Mouse (Mus musculus) midbrain, embryonic 13.5 days (tissue): ENCODE data around the gene Ptprr. TPM values are rescaled to one million over a fixed set of nuclear protein-coding genes. Genes with fewer than 3 reads are reported as not detected.

Experiments used
- ATAC-seq: fragments of 200-750 bp; cut with Nextera tagmentation; 2 replicates; pipeline ENCODE4 v1.8.0; 2017; ENCODE audit warnings: mild to moderate bottlenecking, moderate TSS enrichment, moderate library complexity
- H3K27ac ChIP-seq: fragments of 300-500 bp; sonication (generic); 2 replicates; pipeline ENCODE4 v1.5.1; 2015; ENCODE audit warnings: inconsistent platforms, mild to moderate bottlenecking, moderate library complexity
- H3K27me3 ChIP-seq: fragments of 300-500 bp; sonication (generic); 2 replicates; pipeline ENCODE4 v1.6.1; 2015; ENCODE audit warnings: mild to moderate bottlenecking, inconsistent platforms
- H3K36me3 ChIP-seq: fragments of 300-500 bp; sonication (generic); 2 replicates; pipeline ENCODE4 v1.6.1; 2015; ENCODE audit warnings: mild to moderate bottlenecking, inconsistent platforms
- H3K4me1 ChIP-seq: fragments of 300-500 bp; sonication (generic); replicated peaks from 2 replicates; pipeline ENCODE4 v1.6.1; 2015; ENCODE audit warnings: inconsistent platforms
- H3K4me2 ChIP-seq: fragments of 300-500 bp; sonication (generic); replicated peaks from 2 replicates; pipeline ENCODE4 v1.6.1; 2015; ENCODE audit warnings: moderate library complexity, mild to moderate bottlenecking, inconsistent platforms
- H3K4me3 ChIP-seq: fragments of 300-500 bp; sonication (generic); replicated peaks from 2 replicates; pipeline ENCODE4 v1.5.1; 2015; ENCODE audit warnings: mild to moderate bottlenecking, inconsistent platforms
- H3K9ac ChIP-seq: fragments of 300-500 bp; sonication (generic); replicated peaks from 2 replicates; pipeline ENCODE4 v1.6.1; 2015; ENCODE audit warnings: mild to moderate bottlenecking, inconsistent platforms
- H3K9me3 ChIP-seq: fragments of 300-500 bp; sonication (generic); 2 replicates; pipeline ENCODE4 v1.6.1; 2016; ENCODE audit warnings: mild to moderate bottlenecking, inconsistent platforms
- WGBS: fragments of 180-500 bp; shearing (Covaris S2); methylation state at CpG from one replicate; pipeline ENCODE4 v1.1.7; 2015; 5-methylcytosine and 5-hydroxymethylcytosine counted together
- polyA plus RNA-seq: library from polyadenylated mRNA; unstranded; fragments of >200 nt; fragmentation: Nextera tagmentation; extraction: Ambion mirVana; gene quantifications from 2 replicates; pipeline ENCODE4 v1.2.1, GENCODE M21; 2015

Ptprr gene
- polyA plus RNA-seq, 1 experiment from 2014 or later: 7.6 TPM

DNA sequence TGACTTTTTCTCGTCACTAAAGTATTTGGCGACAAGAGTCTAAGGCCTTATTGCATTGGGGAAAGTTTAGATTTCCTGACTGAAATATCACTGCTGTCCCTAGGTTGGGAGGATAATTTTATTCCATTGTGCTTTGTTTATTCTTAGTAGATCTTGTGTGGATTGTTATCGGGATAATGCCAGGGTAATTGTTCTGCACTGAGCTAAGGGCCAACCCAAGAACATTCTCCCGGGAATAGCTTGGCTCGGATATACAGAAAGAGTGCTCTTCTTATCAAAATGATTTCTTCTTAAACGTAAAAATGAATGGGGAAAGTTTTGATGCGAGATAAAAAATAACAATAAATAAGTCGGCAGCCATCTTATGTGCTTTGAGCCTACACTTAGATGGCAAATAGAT is 183.5 kb downstream of the Ptprr start:
- Histone ChIP-seq H3K4me3 (no peak overlapping the region), H3K4me1 (0 out of 2 replicates have a peak, but pooled peaks cover 2% of the 10 kb centered on the region), H3K27ac (no peak overlapping the region), H3K4me2 (no peak overlapping the region), H3K9me3 (no peaks in the 10 kb centered on the region), H3K27me3 (no peaks in the 10 kb centered on the region), H3K36me3 (no peaks in the 10 kb centered on the region), H3K9ac (no peak overlapping the region)
- no peak for ATAC-seq
- 90% methylated on average over 8 of the region's 8 CpGs for WGBS

DNA sequence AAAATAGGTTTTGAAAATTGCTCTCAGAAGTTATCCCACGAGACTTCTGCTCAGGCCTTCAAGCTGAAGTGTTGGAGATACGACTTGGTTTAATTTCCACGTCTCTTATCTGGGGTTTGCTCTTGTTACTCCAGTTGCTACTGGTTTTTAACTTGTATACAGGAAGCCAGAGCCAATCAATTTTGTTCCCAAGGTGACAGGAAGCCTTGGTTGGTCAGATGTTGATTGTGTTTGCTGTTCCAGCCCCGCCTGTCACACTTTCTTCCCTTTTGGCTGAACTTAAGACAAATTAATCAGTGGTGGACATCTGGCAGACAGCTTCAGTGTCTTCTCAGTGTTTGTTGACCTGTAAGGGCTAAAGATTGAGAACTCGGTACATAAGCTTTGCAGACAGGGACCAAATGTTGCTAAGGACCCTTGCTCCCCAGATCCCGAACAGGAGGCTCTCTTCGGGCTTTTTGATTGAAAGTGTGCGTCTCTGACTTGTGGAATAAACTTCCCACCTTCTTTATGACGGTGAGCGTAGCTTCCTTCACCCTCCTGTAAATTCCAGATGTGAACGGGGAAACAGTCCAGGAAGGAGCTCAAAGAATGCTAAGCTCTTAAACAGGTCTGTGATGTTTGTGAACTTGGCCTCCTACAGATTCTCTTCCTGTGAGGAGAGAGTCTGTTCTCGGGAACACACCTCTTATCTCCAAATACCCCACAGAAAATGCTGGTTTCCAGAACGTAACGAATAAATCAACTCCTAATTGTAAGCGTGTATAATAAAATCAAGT is 187.8 kb downstream of the Ptprr start:
- no peak overlapping the region for H3K4me3 ChIP-seq
- no peaks in the 10 kb centered on the region for H3K36me3 ChIP-seq
- no peak for ATAC-seq
- 0 out of 2 replicates have a peak, but pooled peaks cover 3% of the 10 kb centered on the region for H3K4me1 ChIP-seq
- 0 out of 2 replicates have a peak overlapping the region, but pooled peaks have one; percentile 4 for H3K9ac ChIP-seq
- WGBS: 78% methylated on average over 15 of the region's 15 CpGs
- no peak overlapping the region for H3K4me2 ChIP-seq
- no peaks in the 10 kb centered on the region for H3K27me3 ChIP-seq
- H3K9me3 ChIP-seq: no peaks in the 10 kb centered on the region
- H3K27ac ChIP-seq: no peak overlapping the region

DNA sequence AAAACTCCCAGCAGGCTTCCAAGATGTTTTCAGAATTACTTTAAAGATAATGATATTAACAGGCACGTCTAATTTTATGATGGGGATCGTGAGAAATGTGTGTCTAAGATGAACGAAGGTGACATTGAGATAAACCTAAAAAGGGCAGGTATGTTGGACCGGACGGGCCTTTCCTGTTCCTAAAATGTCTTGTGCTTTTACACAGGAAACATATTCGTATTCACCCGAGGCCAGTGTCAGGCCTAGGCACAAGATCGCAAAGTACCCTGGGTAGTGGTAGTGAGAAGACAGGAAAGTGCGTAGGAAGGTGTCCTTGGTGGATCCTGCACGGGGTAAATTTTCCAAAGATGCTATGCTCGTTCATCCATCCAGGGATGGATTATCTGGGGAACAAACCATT is 188.4 kb downstream of the Ptprr start:
- H3K4me1 ChIP-seq: 0 out of 2 replicates have a peak, but pooled peaks cover 3% of the 10 kb centered on the region
- H3K36me3 ChIP-seq: no peaks in the 10 kb centered on the region
- H3K27me3 ChIP-seq: no peaks in the 10 kb centered on the region
- H3K27ac ChIP-seq: no peak overlapping the region
- ATAC-seq: no peak
- no peak overlapping the region for H3K4me3 ChIP-seq
- no peaks in the 10 kb centered on the region for H3K9me3 ChIP-seq
- no peak overlapping the region for H3K9ac ChIP-seq
- no peak overlapping the region for H3K4me2 ChIP-seq
- WGBS: 89% methylated on average over 11 of the region's 11 CpGs

DNA sequence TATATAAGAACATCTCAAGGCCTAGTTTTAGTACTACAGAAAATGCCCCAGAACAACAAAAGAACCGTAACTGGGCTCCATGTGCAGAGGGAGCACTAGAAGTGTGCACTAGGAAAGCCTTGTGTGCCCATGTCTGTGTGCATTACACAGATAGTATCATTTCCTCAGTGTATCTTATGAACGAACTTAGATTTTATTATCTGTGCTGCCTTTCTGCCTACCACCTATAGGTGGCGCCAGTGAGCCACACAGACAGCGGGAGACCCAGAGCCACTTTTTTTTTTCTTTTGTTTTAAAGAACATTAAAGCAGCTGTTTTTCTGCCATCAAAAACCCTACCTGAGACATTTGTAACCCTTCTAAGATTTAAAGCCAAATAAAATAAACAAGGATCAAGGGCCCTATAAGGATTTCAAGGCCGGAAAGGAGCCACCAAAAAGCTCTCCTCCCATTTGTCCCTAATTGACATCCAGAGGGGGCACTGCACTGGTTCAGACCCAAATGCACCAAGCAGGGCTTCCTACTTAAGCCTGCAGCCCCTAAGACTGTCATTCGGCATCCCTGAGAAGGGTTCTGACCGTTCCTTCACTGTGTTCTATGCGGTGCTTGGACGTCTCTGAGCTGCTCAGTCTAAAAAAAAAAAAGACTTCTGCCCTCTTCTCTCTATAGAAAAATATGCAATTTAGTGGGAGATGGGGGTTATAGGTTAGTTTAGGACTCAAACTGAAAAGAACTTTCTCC is 190.1 kb downstream of the Ptprr start:
- no peak overlapping the region for H3K27ac ChIP-seq
- H3K4me1 ChIP-seq: 0 out of 2 replicates have a peak, but pooled peaks cover 3% of the 10 kb centered on the region
- H3K4me2 ChIP-seq: peak overlapping the region; percentile 30; the same call in 1 of the 2 replicates
- 22% methylated on average over 9 of the region's 9 CpGs for WGBS
- H3K9me3 ChIP-seq: no peaks in the 10 kb centered on the region
- H3K36me3 ChIP-seq: no peaks in the 10 kb centered on the region
- no peak overlapping the region for H3K4me3 ChIP-seq
- ATAC-seq: peak; percentile 30; the same call in 1 of the 2 replicates
- H3K9ac ChIP-seq: peak overlapping the region; percentile 56; the same call in 1 of the 2 replicates
- H3K27me3 ChIP-seq: no peaks in the 10 kb centered on the region

DNA sequence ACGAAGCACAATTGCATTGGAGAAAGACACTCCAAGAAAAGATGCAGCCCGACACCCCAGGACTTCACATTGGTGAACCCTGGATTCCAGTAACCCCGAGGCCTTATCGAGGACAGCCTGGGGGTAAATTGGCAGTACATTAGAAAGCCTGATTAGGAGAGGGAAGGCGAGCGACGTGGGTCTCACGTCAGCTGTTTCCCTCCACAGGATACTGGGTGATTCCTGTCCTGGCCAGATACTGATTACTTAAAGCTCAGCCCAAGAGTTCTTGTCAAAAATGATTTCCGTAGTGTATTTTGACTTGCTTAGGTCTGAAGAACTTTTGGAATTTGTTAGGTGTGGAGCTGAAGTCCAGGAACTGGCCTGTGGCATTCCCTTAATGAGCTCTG is 190.7 kb downstream of the Ptprr start:
- 0 out of 2 replicates have a peak, but pooled peaks cover 3% of the 10 kb centered on the region for H3K4me1 ChIP-seq
- H3K4me3 ChIP-seq: no peak overlapping the region
- H3K9me3 ChIP-seq: no peaks in the 10 kb centered on the region
- no peaks in the 10 kb centered on the region for H3K36me3 ChIP-seq
- no peaks in the 10 kb centered on the region for H3K27me3 ChIP-seq
- H3K9ac ChIP-seq: no peak overlapping the region
- H3K27ac ChIP-seq: no peak overlapping the region
- no peak for ATAC-seq
- no peak overlapping the region for H3K4me2 ChIP-seq
- WGBS: 61% methylated on average over 9 of the region's 9 CpGs

DNA sequence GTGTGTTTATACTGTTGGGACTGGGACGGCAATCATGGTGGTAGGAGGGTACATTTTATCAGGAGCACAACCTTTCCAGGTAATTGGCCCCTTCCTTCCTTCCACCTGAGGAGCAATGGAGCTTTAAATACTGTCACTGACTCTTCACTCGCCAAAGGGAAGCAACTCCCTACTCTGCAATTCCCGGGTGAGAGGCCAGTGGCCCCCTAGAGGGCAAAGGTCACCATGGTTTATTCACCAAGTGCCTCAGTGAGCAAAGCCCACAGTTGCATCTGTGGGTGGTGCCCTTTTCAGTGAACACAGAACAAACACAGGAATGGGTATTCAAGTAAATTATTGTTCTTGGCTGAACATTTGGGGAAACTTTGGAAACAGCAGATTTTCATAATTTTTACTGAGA is 194.1 kb downstream of the Ptprr start:
- Histone ChIP-seq H3K4me2 (no peak overlapping the region), H3K9ac (no peak overlapping the region), H3K9me3 (no peaks in the 10 kb centered on the region), H3K27me3 (no peaks in the 10 kb centered on the region), H3K4me1 (0 out of 2 replicates have a peak, but pooled peaks cover 3% of the 10 kb centered on the region), H3K4me3 (no peak overlapping the region), H3K36me3 (no peaks in the 10 kb centered on the region), H3K27ac (no peak overlapping the region)
- WGBS: 23% methylated on average over 3 of the region's 3 CpGs
- ATAC-seq: no peak

DNA sequence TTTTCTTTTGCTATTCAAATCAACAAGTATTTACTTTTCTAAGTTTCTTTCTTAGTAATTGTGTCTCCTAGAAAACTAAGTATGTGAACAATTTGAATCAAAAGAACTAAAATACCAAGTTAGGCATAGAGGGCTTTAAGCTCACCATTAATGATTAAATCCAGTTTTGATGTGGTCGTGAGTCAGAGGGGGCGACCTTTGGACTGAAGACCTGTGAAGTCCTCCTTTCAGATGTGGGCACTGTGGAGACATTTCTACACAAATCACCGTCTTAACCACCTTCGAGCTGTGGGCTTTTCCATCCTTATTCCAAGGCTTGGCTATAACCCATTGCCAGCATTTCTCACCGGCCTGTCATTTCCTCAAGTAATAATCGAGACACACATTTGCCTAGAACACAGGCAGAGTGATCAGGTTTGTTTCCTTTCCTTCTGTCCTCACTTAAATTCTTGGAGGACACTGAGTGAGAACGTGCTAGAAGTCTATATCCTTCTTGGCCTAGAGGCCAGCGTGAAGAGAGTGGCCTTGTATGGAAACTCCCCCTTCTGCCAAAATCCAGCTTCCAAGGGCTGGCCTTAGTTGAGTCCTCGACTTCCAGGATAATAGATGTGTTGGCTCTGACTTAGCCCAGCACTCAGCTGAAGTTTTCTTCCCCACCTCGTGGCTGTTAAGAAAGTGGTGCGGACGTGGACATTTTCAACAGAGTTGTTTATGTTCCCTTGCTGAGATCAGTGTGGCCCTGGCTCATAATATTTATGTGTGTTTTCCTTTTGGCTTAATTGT is 202.5 kb downstream of the Ptprr start:
- H3K27me3 ChIP-seq: no peaks in the 10 kb centered on the region
- no peak overlapping the region for H3K4me3 ChIP-seq
- H3K9me3 ChIP-seq: no peaks in the 10 kb centered on the region
- WGBS: 87% methylated on average over 12 of the region's 12 CpGs
- no peaks in the 10 kb centered on the region for H3K36me3 ChIP-seq
- no peaks in the 10 kb centered on the region for H3K4me1 ChIP-seq
- no peak overlapping the region for H3K27ac ChIP-seq
- ATAC-seq: no peak
- no peak overlapping the region for H3K9ac ChIP-seq
- no peak overlapping the region for H3K4me2 ChIP-seq

DNA sequence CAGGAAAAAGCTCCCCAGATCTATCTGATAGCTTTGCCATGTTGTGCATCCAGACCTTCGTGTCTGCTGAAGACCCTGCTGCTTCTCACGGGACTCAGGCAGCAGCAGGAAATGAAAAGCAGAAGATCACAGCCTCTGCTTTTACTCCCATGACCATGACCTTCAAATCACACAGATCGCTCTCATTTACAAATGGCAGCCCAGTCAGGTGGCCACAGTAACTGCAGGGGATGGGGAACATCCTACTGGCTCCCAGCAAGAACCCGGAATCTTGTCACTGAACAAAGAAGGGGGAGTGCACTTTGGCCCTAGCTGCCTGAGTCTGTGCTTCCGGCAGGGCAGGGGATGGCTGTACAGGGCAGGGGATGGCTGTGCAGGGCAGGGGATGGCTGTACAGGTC is 217.3 kb downstream of the Ptprr start:
- no peak overlapping the region for H3K27ac ChIP-seq
- H3K9ac ChIP-seq: no peak overlapping the region
- no peaks in the 10 kb centered on the region for H3K27me3 ChIP-seq
- ATAC-seq: no peak
- H3K4me3 ChIP-seq: no peak overlapping the region
- no peaks in the 10 kb centered on the region for H3K4me1 ChIP-seq
- H3K36me3 ChIP-seq: no peaks in the 10 kb centered on the region
- no peak overlapping the region for H3K4me2 ChIP-seq
- WGBS: 58% methylated on average over 5 of the region's 5 CpGs
- no peaks in the 10 kb centered on the region for H3K9me3 ChIP-seq

DNA sequence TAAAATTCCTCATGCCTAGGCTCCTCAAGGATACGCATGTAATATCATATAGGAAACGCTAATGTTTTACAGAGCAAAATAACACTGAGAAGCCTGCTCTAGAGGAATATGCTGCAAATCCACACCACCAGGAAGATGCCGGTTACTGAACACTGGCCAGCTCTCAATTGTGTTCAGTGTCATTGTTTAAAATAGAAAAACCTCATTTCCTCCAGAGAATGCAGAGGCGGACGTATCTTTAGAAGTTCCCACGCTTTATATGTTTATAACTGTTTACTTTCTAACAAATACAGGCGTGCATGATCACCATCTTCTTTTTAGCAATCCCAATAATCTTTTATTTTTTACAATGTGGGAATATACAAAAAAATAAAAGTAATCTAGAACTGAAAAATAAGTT is 224.2 kb downstream of the Ptprr start:
- no peak for ATAC-seq
- Histone ChIP-seq H3K4me2 (no peak overlapping the region), H3K27me3 (no peaks in the 10 kb centered on the region), H3K4me3 (no peak overlapping the region), H3K36me3 (no peaks in the 10 kb centered on the region), H3K9me3 (no peaks in the 10 kb centered on the region), H3K4me1 (no peaks in the 10 kb centered on the region), H3K9ac (no peak overlapping the region), H3K27ac (no peak overlapping the region)
- WGBS: 79% methylated on average over 7 of the region's 7 CpGs

DNA sequence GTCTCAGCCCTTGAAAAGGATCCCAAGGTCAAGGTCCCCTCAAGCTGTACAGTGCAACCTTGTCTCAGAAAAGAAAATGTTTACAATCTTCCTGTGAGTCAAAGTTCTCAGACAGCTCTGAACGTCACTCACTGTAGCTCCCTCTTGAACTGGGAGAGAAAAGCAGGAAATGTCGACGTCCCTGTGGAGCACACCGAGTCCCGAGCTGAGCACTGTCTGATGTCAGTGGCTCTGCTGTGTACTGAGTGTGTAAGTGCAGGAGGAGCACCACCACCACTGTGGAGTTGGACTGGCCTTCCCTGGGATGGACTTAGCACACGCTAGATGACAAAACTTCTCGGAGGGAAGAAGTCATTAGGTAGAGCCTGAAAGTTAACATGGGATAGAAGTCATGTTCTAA is 225.4 kb downstream of the Ptprr start:
- Histone ChIP-seq H3K4me3 (no peak overlapping the region), H3K27ac (no peak overlapping the region), H3K27me3 (no peaks in the 10 kb centered on the region), H3K9me3 (no peaks in the 10 kb centered on the region), H3K9ac (no peak overlapping the region), H3K36me3 (no peaks in the 10 kb centered on the region), H3K4me2 (no peak overlapping the region), H3K4me1 (no peaks in the 10 kb centered on the region)
- no peak for ATAC-seq
- WGBS: 70% methylated on average over 7 of the region's 7 CpGs

DNA sequence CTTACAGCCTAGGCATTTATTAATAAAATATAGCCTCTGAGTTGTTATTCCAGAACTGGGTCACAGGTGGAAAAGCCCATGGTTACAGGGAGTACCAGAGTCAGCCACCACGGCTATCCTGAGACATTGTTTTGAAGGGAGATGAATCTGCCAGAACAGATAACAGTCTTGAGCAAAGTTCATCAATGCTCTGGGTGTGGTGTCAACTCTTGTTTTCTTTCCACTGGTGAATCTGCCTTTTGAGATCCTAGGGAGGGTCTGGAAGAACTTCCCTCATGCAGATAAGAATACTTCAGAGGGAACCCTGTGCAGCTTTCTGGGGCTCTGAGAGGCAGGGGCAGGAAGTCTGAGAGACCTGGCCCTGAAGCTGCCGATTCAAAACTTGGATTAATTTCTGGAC is 227.6 kb downstream of the Ptprr start:
- WGBS: 86% methylated on average over 2 of the region's 2 CpGs
- H3K27me3 ChIP-seq: no peaks in the 10 kb centered on the region
- no peak overlapping the region for H3K27ac ChIP-seq
- no peaks in the 10 kb centered on the region for H3K9me3 ChIP-seq
- no peak overlapping the region for H3K4me3 ChIP-seq
- no peak overlapping the region for H3K9ac ChIP-seq
- no peaks in the 10 kb centered on the region for H3K4me1 ChIP-seq
- H3K36me3 ChIP-seq: no peaks in the 10 kb centered on the region
- no peak overlapping the region for H3K4me2 ChIP-seq
- no peak for ATAC-seq

DNA sequence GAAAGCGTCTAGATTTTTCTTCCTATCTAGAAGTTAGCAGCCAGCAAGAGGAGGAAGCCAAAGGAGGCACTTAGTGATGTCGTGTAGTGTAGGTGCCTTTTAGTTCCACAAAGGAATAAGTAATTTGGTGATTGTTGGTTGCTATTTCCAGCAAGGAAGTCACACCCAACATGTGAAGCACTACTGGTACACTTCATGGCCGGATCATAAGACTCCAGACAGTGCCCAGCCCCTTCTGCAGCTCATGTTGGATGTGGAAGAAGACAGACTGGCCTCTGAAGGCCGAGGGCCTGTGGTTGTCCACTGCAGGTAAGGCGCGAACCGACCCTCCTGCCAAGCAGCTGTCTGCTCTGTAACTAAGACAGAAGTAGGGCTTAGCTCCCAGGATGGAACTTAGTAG is 234.7 kb downstream of the Ptprr start:
- no peak overlapping the region for H3K9ac ChIP-seq
- no peaks in the 10 kb centered on the region for H3K27me3 ChIP-seq
- no peaks in the 10 kb centered on the region for H3K36me3 ChIP-seq
- H3K27ac ChIP-seq: no peak overlapping the region
- no peaks in the 10 kb centered on the region for H3K9me3 ChIP-seq
- ATAC-seq: no peak
- no peaks in the 10 kb centered on the region for H3K4me1 ChIP-seq
- no peak overlapping the region for H3K4me3 ChIP-seq
- WGBS: 93% methylated on average over 7 of the region's 7 CpGs
- H3K4me2 ChIP-seq: no peak overlapping the region
